In genomic region chr15:79808658-79809057, GRCm38 (mm10) we compare ENCODE assay signal across 6 mouse cellular contexts. TPM values are rescaled to one million over a fixed set of nuclear protein-coding genes. Genes with fewer than 3 reads are reported as not detected.
"Had no signal": no experiment of that assay in that cellular context is flagged by ENCODE, and none has a peak within 500 bp of the region (broad histone marks: within the 10 kb centered on the region; RNA-seq: fewer than 3 reads in every experiment).

No protein-coding gene starts in this region.

- DNase-seq: liver, embryonic 13.5 days; lung, adult 2 months; thymus, adult 18-20 months had no signal

RNA-seq across cellular contexts. Expression of gene Nptxr, which starts 4.1 kb away (rescaled TPM):
- total RNA-seq: megakaryocyte-erythroid progenitor cell, adult 5-6 weeks had no signal

RNA-seq across cellular contexts. Expression of gene Npcd, which starts 25.4 kb away (rescaled TPM):
- total RNA-seq: liver, adult 2 months; megakaryocyte progenitor cell, adult 5-6 weeks; megakaryocyte-erythroid progenitor cell, adult 5-6 weeks had no signal
